Mouse (Mus musculus) granulocyte monocyte progenitor cell, adult 5-6 weeks (primary cell): Measurements from ENCODE around the gene Megf6. TPM values are rescaled to one million over a fixed set of nuclear protein-coding genes. Genes with fewer than 3 reads are reported as not detected.

Experiments
- ATAC-seq: replicated peaks from 2 replicates; pipeline ENCODE4 v1.8.0; 2016; ENCODE audit warnings: mild to moderate bottlenecking, moderate TSS enrichment, inconsistent platforms; ENCODE audit not compliant: poor library complexity, severe bottlenecking
- total RNA-seq, 2 experiments: library from RNA; stranded (forward) in 1 of 2; stranded (reverse) in 1 of 2; fragments of 200-712, 200-1000 nt in 1 of 2; fragments of >200 nt in 1 of 2; fragmentation: Nextera tagmentation in 1 of 2; gene quantifications; 2 replicates each; pipeline ENCODE4 v1.2.3; 2014 to 2017

The Megf6 gene
- total RNA-seq, 2 experiments from 2014 or later: not detected

GRCm38 (mm10) chr4:154159002-154159401, 11.5 kb upstream of the Megf6 start:
- ATAC-seq: peak; percentile 57

- ATAC-seq: peak; percentile 26
Observed at GRCm38 (mm10) chr4:154159961-154160537, 10.5 kb upstream of the Megf6 start.

GRCm38 (mm10) chr4:154160538-154161390, 9.8 kb upstream of the Megf6 start, which contains the start of gene Tprgl:
Gene Tprgl, minus strand, starts transcription at chr4:154160666.
- ATAC-seq: peak; percentile 82

DNA sequence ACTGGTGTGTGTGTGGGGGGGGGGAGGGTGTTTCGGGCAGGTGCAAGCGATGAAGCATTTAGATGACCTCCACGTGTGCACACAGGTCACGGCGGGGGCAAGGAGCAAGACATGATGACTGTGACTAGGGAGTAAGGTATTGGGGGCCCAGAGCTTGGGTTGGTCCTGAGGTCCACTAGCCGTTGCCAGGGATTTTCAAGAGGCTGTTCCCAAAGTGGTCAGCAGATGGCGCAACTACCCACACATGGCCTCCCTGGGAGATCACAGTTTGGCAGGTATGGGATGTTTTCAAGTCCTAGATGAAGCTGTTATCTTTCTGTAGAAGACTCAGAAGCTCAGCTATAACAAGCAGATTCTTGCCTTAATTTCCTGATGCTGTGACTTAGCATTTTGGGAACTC, 7.2 kb upstream of the Megf6 start:
- ATAC-seq: peak; percentile 23

GRCm38 (mm10) chr4:154167053-154167452, 3.5 kb upstream of the Megf6 start:
- 0 out of 2 replicates have a peak, but pooled peaks have one; percentile 28 for ATAC-seq

- peak; percentile 11 for ATAC-seq
Observed at GRCm38 (mm10) chr4:154170021-154170420, 509 bp upstream of the Megf6 start.

DNA sequence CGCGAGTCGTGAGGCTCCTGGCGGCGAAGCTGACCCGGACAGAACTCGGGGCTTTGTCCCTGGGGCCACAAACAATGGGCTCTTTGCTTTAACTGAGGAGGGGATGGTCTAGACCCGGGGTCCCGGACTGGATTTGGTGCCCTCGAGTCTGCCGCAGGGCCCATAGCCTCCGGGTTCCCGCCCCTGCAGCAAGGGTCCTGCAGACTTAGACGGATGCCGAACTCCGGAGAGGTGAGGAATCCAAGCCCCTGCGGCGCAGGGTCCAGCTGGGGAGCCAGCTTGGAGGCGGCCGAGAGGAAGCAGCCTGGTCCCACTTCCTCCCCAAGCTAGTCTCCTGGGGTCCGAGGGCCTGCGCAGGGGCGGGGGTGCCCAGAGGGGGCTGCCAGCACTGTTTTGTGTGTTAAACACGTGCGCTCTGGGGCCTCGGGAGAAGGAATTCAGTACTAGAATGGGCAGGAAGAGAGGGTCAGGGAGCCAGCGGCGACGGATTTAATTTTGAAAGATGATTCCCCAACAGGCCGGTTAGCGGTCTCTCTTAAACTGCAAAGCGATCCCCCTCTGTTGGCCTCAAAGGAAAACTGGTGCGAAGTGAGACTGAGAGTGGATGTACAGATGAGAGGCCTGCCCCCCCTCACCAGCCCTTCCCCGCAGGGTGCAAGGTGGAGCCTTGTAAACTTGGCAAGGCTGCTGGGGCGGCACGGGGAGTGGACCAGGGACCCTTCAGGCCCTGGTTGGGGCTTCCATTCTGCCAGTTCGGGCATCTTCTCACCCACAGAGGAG, 811 bp downstream of the Megf6 start:
- ATAC-seq: peak; percentile 24; the same call in 1 of the 2 replicates

GRCm38 (mm10) chr4:154171931-154172604, 1.5 kb downstream of the Megf6 start:
- ATAC-seq: no peak

DNA sequence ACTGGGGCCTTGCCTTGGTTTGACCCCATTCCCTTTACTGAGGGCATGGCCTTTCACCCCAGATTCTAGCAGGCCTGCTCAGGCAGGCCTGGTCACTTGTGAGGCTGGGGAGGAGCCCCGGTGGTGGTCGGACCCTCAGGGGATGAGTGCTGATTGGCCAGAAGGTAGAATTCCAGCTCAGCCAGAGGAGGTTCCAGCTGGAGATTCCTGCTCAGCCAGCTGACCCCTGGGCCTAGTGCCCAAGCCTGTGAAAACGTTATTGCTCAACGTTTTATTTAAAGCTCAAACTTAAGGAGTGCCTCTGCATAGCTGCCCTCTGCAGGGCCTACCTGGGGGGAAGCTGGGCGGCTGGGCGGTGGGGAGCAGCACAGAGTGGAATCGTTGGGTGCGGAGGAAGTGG, 6.7 kb downstream of the Megf6 start:
- ATAC-seq: peak; percentile 33; the same call in 1 of the 2 replicates

DNA sequence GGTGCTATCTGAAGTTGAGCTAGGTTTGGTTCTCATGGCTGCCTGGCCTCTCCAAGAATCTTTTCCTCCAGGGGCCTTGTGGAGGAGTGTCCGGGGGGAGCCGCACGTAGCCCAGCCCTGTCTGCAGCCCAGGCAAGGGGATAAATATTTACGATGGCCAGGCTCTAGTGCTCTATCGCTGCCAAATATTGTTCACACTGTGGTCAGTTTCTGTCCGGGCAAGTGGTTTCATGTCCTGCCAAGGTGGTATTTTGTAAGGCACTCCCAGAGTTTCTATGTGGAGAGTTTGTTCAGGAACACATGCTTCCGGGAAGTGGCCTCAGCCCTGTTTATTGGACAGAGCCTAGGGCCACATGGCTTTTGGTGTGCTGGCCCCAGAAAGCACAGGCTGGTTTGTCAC, 10.5 kb downstream of the Megf6 start:
- ATAC-seq: no peak

DNA sequence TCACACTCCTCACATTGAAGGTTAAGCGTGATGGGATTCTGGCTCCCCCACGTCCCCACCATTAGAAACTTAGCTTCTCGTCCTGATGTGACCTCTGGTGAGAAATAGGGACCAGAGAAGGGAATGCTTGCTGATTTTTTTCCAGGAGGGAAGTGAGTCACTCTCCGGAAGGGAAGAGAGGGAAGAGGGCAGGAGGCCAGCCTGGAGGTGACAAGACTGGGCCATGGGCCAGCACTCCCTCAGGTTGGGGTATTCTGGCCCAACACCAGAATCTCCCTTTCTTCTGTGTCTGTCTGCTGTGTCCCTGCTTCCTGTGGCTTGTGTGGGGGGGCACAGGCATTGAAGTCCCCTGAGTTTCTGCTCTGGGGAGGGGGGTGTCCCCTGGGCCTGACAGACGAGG, 13.0 kb downstream of the Megf6 start:
- ATAC-seq: no peak

- no peak for ATAC-seq
Observed at GRCm38 (mm10) chr4:154185001-154185400, 14.5 kb downstream of the Megf6 start.

DNA sequence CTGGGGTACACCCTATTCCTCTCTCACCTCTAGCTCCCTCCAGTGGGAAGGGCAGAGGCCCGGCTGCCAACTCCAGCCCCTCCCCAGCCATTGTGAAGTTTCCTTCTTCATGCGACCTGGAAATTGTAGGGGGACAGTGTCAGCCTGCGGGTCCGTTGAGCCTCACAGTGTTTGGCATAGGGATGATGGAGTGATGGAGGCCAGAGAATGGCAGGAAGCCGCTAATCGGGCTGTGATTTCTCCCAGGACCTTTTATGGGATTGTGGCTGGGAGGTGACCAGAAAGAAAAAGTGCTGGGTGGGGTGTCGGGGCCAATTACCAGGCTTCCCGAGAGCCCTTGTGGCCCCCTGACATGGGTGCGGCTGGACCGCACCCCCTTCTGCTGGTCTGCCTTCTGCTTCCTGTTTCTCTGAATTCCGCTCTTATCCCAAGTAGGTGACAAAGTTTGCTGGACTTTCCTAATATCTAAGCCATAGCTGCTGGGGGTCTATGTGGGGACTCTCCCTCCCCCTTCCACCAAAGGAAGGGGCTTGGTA, 15.5 kb downstream of the Megf6 start:
- ATAC-seq: no peak

DNA sequence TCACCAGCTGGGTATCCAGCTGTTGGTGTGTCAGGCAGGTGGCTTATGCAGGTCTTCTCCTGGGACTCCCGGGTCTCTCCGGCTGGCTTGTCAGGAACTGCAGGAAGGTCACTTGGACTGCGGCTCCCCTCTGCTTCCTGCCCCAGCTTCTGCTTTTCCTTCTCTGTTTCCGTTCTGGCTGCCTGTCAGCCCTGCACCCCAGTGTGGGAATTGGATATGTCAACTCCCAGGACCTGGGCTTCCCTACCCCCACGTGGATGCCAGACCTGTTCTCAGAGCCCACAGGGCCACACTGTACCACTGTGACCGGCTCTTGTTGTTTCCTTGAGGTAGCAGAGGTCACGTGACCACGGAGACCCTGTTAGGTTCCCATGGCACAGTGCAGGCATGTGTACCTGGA, 18.4 kb downstream of the Megf6 start:
- peak; percentile 81 for ATAC-seq

DNA sequence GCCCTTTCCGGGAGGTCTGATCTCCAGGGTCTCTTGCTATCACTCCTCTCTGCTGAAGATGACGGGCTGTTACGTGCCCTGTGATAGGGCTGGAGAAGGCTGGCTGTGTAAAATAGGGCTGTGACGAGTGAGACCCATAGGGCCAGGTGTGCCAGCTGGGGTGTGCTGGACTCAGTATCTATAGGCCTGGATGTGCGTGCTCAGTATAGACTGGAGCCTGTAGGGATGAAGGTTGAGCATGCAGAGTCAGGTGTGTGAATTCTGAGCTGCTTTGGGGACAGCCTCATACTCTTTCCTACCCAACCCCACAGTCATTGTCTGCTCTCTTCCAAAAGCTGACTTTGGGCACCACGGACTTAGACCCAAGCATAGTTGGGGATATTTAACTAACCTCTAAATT, 27.4 kb downstream of the Megf6 start:
- ATAC-seq: no peak

DNA sequence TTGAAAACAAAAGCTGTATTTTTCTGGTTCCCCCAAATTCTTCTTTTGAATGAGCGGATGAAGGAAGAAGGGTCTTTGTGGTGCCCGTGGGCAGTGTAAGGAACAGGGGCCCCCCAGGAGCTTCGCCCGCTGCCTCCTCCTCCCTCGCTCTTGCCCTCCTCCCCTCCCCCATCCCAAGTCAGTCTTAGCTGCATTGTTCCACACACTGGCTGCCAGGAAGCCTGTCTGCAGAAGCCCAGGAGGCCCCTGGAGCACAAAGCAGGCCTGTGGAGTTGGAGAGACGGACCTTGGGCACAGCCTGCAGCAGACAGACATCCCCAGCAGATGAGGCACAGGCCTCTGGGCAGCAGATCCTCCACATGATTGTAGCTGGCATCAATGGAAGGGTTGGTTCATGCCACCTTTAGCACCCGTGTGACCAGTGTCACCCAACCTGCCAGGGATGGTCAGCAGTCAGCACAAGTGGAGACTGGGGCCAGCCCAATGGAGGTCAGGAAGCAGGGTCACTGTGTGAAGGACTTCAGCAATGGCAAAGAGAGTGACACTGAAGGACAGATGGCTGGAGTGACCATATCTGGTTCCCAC, 27.9 kb downstream of the Megf6 start:
- ATAC-seq: no peak

GRCm38 (mm10) chr4:154201511-154201910, 31.0 kb downstream of the Megf6 start:
- ATAC-seq: no peak

GRCm38 (mm10) chr4:154204532-154204931, 34.0 kb downstream of the Megf6 start:
- no peak for ATAC-seq

GRCm38 (mm10) chr4:154205392-154205791, 34.9 kb downstream of the Megf6 start:
- no peak for ATAC-seq

- ATAC-seq: peak; percentile 88
Observed at GRCm38 (mm10) chr4:154207261-154207660, 36.7 kb downstream of the Megf6 start.
